Mouse (Mus musculus): ENCODE measurements around the gene Gm14151.
"Not testable (repeated sequence)": the region's sequence is repeated elsewhere in the genome, so short reads cannot be mapped to it uniquely, and the experiment has no call there.

The Gm14151 gene

DNA sequence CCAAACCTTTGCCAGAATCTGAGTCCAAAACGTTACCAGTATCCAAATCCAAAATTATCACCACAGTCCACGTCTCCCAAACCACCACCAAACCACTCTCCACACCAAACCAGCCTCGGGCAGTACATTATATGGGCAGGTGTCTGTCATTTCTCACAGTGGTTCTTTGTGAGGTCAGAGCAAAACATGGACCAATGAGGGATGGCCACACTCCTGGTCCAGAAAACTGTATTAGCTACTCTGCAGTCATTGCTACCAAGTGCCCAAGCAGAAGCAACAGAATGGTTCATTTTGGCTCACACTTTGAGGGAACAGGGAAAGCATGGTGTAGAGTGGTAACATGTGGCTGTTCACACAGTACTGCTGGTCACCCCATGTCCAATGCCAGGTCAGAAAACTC lies at the start of gene Gm14151:
TSS of gene Gm14151 (minus strand) at position 101 of the 400 bp plus-strand sequence.
- not testable (repeated sequence) for DNase-seq (ENCODE audit: low read depth, low spot score)

DNA sequence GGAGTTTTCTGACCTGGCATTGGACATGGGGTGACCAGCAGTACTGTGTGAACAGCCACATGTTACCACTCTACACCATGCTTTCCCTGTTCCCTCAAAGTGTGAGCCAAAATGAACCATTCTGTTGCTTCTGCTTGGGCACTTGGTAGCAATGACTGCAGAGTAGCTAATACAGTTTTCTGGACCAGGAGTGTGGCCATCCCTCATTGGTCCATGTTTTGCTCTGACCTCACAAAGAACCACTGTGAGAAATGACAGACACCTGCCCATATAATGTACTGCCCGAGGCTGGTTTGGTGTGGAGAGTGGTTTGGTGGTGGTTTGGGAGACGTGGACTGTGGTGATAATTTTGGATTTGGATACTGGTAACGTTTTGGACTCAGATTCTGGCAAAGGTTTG lies 5.8 kb upstream of the Gm14151 start, which contains the start of gene Gm14147:
TSS of gene Gm14147 (plus strand) at position 301 of the 400 bp plus-strand sequence.
- not testable (repeated sequence) for DNase-seq (ENCODE audit: low read depth, low spot score)

DNA sequence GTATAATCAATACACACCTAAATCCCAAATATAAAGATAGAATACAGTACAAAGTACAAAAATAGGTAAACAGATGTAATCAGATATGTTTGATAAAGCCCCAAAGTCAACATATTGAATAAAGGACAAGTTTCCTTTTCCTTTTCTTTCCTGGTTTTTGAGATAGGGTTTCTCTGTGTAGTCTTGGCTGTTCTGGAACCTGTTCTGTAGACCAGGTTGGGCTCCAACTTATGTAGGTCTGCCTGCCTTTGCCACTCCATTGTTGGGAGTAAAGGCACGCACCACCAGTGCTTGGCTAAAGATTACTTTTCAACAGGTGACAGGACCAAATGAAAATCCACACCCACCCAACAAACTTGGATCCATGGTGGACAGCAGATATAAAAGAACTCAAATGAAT lies 35.5 kb downstream of the Gm14151 start:
- no peak for DNase-seq (ENCODE audit: low read depth, low spot score)

DNA sequence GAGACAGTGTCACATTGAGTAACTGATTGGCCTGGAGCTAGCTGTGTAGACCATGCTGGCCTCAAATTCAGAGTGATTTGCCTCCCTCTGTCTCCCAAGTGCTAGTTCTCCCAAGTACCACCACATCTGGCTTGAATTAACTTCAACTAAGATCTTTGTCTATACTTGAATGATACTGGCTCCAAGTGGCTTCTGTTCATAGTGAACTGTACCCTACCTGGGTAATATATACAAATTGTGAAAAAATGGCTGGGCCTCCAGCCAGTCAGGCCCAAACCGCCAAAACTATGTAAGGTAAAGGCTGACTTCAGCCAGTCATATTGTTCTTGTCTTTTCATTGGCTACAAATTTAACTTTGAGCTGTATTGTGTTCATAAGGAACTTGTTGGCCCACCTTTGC lies 51.7 kb downstream of the Gm14151 start:
- DNase-seq (ENCODE audit: low read depth, low spot score): no peak

DNA sequence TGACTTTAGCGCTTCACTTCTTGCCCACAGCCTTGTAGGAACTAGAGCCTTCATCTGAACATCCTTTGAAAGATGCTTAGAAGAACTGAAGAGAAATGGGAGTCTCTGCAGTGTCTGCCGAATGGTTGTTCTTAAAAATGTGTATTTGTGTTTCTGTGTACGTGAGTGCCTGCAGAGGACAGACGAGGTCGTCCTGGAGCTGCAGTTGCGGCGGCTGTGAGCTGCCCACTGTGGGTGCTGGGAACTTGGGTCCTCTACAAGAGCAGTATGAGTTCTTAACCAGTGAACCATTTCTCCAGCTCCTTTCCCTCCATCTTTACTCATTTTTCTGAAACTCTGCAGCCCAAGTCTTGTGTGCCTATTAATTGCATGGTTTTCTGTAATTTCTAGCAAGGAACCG lies 52.4 kb downstream of the Gm14151 start:
- DNase-seq (ENCODE audit: low read depth, low spot score): no peak

DNA sequence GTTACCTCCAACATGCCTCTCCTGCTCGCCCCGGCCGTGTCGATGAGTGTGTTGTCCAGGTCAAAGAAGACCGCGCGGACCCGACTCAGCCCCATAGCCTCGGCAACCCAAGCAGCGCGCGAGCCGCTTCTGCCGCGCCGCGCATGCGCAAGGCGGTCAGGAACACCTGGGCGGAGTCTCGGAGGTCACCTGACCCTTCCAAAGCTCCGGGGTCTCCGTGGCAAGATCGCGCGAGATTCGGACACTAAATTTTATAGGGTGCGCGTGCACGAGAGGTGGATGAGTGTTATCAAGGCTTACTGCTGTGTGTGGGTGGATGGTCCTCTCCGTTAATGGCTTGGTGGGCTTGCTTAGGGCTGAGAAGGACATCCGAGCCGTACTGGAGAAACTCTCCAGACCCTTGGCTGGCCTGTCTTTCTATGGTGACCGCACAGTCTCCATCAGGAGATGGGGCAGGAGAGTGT lies 52.9 kb downstream of the Gm14151 start, which contains the start of the genes Ninl and Nanp:
TSS of gene Ninl (minus strand) at position 151 of the 464 bp plus-strand sequence.
TSS of gene Nanp (minus strand) at position 167 of the 464 bp plus-strand sequence.
- DNase-seq (ENCODE audit: low read depth, low spot score): peak; percentile 98

DNA sequence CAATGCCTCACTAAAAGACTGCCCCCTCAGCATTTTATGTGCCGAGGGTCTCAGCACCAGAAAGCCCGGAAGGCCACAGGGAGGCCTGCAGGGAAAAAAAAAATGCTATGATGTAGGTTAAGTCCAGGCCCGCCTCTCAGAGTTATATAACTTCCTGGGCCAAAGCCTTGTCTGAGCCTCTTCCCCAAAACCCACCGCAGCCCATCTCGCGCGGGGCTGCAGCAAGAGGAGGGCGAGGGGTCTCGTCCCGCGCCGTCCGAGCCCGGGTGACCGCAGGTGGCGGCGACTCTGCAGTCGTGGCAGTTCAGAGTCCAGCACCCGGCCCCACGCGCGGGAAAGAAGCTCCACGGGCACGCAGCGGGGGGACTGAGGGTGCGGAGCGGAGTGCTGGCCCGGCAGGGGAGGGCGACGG lies 53.3 kb downstream of the Gm14151 start:
- DNase-seq (ENCODE audit: low read depth, low spot score): no peak

DNA sequence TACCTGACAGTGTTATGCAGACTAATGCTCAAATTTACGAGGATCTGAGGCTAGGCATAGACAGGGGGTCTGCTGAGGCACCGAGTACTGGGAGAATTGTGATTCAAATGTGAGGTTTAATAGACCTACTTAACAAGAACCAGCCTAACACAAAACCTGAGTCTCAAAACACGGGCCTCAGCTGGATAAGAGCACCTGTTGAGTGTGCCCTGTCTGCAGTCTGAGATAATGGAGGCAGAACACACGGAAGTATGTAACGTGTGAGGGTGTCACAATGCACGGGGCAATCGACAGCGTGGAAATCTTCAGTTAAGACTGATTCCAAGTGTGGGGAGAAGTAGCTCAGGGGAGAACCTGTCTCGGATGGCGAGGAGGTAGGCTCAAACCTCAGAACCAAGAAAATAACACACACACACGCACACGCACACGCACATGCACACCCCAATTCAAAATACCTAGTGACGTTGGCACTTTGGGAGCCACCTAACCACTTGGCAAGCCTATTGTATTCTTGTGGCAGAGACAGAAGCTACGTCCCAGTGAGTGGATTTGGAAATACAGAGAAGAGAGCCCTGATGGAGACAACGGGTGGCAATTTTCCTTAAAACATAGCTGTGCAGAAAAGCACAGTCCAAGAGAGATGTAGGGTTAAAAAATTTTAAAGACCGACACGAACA lies 54.1 kb downstream of the Gm14151 start:
- peak; percentile 78 for DNase-seq (ENCODE audit: low read depth, low spot score)

DNA sequence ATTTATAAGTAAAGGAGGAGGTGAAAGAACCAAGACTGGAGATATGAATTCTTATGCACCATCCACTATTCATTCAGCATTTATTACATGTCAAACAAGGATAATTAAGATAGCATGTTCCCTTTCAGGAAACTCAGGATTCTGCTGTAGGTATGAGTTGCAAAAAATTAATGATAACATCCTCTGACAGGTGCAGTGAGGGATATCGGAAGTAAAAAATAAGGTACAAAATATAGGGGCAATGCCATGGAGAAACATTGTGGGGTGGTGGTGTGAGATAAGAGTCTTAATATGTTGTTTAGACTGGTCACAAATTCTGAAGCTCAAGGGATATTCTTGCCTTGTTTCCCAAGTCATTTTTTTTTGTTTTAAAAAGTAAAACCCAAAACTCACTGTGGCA lies 54.9 kb downstream of the Gm14151 start:
- no peak for DNase-seq (ENCODE audit: low read depth, low spot score)

All from ZHBTc4 (cell line).